Mouse (Mus musculus) embryonic facial prominence, embryonic 12.5 days (tissue): ENCODE measurements around the gene Hspa1l. TPM values are rescaled to one million over a fixed set of nuclear protein-coding genes. Genes with fewer than 3 reads are reported as not detected.

ENCODE experiments used
- polyA plus RNA-seq: library from polyadenylated mRNA; unstranded; fragments of >200 nt; fragmentation: Nextera tagmentation; extraction: Ambion mirVana; gene quantifications from 2 replicates; pipeline ENCODE4 v1.2.1, GENCODE M21; 2016

Gene Hspa1l
- polyA plus RNA-seq, 1 experiment from 2014 or later, result 0.99 TPM

Other genes starting within 250 kb of the Hspa1l start
- 0.05 TPM in 1 of 2 replicates, not detected in the other for gene C4b, start 228.8 kb upstream of the Hspa1l start, polyA plus RNA-seq
- gene Cyp21a1, start 168.1 kb upstream of the Hspa1l start, polyA plus RNA-seq, result not detected in 2 replicates
- gene Stk19, start 135.8 kb upstream of the Hspa1l start, polyA plus RNA-seq, result 21.5 and 23.8 TPM in 2 replicates
- gene Dxo, start 135.7 kb upstream of the Hspa1l start, polyA plus RNA-seq, result 65.5 and 77.7 TPM in 2 replicates
- gene Skiv2l, start 122.5 kb upstream of the Hspa1l start, polyA plus RNA-seq, result 61.6 and 64.3 TPM in 2 replicates
- gene Nelfe, start 122.3 kb upstream of the Hspa1l start, polyA plus RNA-seq, result 127 and 134 TPM in 2 replicates
- gene Cfb, start 110.2 kb upstream of the Hspa1l start, polyA plus RNA-seq, result 1.1 and 1.7 TPM in 2 replicates
- 8.6 and 8.9 TPM in 2 replicates for gene Zbtb12, start 93.2 kb upstream of the Hspa1l start, polyA plus RNA-seq
- 0.31 TPM in 1 of 2 replicates, not detected in the other for gene Gm20547, start 90.7 kb upstream of the Hspa1l start, polyA plus RNA-seq
- gene C2, start 74.4 kb upstream of the Hspa1l start, polyA plus RNA-seq, result 1.2 and 2.5 TPM in 2 replicates
- 111 and 121 TPM in 2 replicates for gene Ehmt2, start 74.2 kb upstream of the Hspa1l start, polyA plus RNA-seq
- gene Slc44a4, start 58.2 kb upstream of the Hspa1l start, polyA plus RNA-seq, result 0.29 TPM in 1 of 2 replicates, not detected in the other
- 19.2 and 20.8 TPM in 2 replicates for gene Neu1, start 41.5 kb upstream of the Hspa1l start, polyA plus RNA-seq
- 0.33 and 0.36 TPM in 2 replicates for gene Hspa1b, start 13.5 kb upstream of the Hspa1l start, polyA plus RNA-seq
- not detected in 2 replicates for gene Gm20481, start 2.8 kb upstream of the Hspa1l start, polyA plus RNA-seq
- 4.2 and 4.9 TPM in 2 replicates for gene Hspa1a, start 547 bp upstream of the Hspa1l start, polyA plus RNA-seq
- 212 and 230 TPM in 2 replicates for gene Lsm2, start 9.2 kb downstream of the Hspa1l start, polyA plus RNA-seq
- 150 and 160 TPM in 2 replicates for gene Vars, start 28.3 kb downstream of the Hspa1l start, polyA plus RNA-seq
- 0.20 and 0.25 TPM in 2 replicates for gene Vwa7, start 43.9 kb downstream of the Hspa1l start, polyA plus RNA-seq
- gene Sapcd1, start 55.3 kb downstream of the Hspa1l start, polyA plus RNA-seq, result 8.7 and 9.5 TPM in 2 replicates
- 3.7 and 4.2 TPM in 2 replicates for gene Msh5, start 74.0 kb downstream of the Hspa1l start, polyA plus RNA-seq
- gene Clic1, start 77.3 kb downstream of the Hspa1l start, polyA plus RNA-seq, result 205 and 211 TPM in 2 replicates
- 471 and 492 TPM in 2 replicates for gene Ddah2, start 86.3 kb downstream of the Hspa1l start, polyA plus RNA-seq
- not detected in 2 replicates for gene Ly6g6c, start 92.7 kb downstream of the Hspa1l start, polyA plus RNA-seq
- 0.61 and 0.99 TPM in 2 replicates for gene Mpig6b, start 93.5 kb downstream of the Hspa1l start, polyA plus RNA-seq
- 1.1 and 1.3 TPM in 2 replicates for gene Ly6g6e, start 104.2 kb downstream of the Hspa1l start, polyA plus RNA-seq
- 0.68 TPM in 1 of 2 replicates, not detected in the other for gene Ly6g6d, start 105.4 kb downstream of the Hspa1l start, polyA plus RNA-seq
- gene Ly6g6f, start 112.9 kb downstream of the Hspa1l start, polyA plus RNA-seq, result 0.27 and 0.65 TPM in 2 replicates
- 83.3 and 86.7 TPM in 2 replicates for gene Abhd16a, start 116.6 kb downstream of the Hspa1l start, polyA plus RNA-seq
- gene Ly6g5c, start 135.6 kb downstream of the Hspa1l start, polyA plus RNA-seq, result not detected in 2 replicates
- 0.82 and 1.0 TPM in 2 replicates for gene Ly6g5b, start 142.7 kb downstream of the Hspa1l start, polyA plus RNA-seq
- 22.4 and 25.5 TPM in 2 replicates for gene Gpank1, start 148.8 kb downstream of the Hspa1l start, polyA plus RNA-seq
- 254 and 259 TPM in 2 replicates for gene Csnk2b, start 149.3 kb downstream of the Hspa1l start, polyA plus RNA-seq
- 9.3 and 10.7 TPM in 2 replicates for gene D17H6S53E, start 153.7 kb downstream of the Hspa1l start, polyA plus RNA-seq
- gene Apom, start 159.3 kb downstream of the Hspa1l start, polyA plus RNA-seq, result 0.46 and 0.49 TPM in 2 replicates
- 73.3 and 74.0 TPM in 2 replicates for gene Bag6, start 162.5 kb downstream of the Hspa1l start, polyA plus RNA-seq
- 225 and 230 TPM in 2 replicates for gene Prrc2a, start 192.2 kb downstream of the Hspa1l start, polyA plus RNA-seq
- gene Aif1, start 203.4 kb downstream of the Hspa1l start, polyA plus RNA-seq, result 7.0 and 7.3 TPM in 2 replicates
- 5.9 and 7.7 TPM in 2 replicates for gene Lst1, start 215.7 kb downstream of the Hspa1l start, polyA plus RNA-seq
- gene Ltb, start 221.7 kb downstream of the Hspa1l start, polyA plus RNA-seq, result 0.95 and 0.98 TPM in 2 replicates
- 0.15 and 0.25 TPM in 2 replicates for gene Tnf, start 229.3 kb downstream of the Hspa1l start, polyA plus RNA-seq
- gene Lta, start 232.6 kb downstream of the Hspa1l start, polyA plus RNA-seq, result 0.22 and 0.27 TPM in 2 replicates
- 1.0 TPM in 1 of 2 replicates, not detected in the other for gene Gm16181, start 248.1 kb downstream of the Hspa1l start, polyA plus RNA-seq